Mouse (Mus musculus): Measurements from ENCODE around the gene Kcnh1.

Gene Kcnh1

DNA sequence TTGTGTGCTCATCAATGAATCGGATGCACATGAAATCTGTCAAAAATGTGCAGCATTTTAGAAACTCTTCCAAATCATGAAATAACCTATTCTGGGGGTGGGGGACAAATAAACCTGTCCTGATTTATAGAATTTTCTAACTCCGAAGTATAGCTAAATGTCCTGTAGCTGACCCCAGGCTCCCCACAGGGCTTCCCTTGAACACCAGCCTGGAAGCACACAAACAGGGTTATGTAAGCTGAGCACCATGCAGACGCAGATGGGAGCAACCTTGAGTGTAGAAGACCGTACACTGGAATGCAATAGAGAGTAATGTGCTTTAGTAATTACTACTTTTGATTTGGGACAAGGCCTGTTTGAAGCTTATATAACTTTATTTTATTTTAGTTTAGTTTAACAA, 122.4 kb downstream of the Kcnh1 start:
- no peak for ATAC-seq (ENCODE audit: insufficient number of reproducible peaks, low FRiP score, low TSS enrichment)

DNA sequence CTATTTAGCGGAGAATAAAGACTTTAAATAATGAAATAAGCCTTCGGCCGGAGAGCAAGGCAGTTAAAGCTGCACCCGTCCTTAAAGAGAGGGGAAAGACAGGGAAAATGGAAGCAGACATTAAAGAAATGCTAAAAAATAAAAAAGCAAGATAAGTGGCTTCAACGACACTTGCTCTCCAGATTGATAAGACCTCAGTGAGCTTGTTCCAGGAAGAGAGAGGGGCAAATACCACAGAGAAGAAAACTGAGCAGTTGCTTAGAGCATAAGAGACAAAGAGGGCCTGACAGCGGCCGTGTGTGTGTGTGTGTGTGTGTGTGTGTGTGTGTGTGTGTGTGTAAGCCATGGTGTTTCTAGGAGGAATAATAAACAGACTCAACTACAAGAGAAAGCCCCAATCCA, 123.0 kb downstream of the Kcnh1 start:
- no peak for ATAC-seq (ENCODE audit: insufficient number of reproducible peaks, low FRiP score, low TSS enrichment)

DNA sequence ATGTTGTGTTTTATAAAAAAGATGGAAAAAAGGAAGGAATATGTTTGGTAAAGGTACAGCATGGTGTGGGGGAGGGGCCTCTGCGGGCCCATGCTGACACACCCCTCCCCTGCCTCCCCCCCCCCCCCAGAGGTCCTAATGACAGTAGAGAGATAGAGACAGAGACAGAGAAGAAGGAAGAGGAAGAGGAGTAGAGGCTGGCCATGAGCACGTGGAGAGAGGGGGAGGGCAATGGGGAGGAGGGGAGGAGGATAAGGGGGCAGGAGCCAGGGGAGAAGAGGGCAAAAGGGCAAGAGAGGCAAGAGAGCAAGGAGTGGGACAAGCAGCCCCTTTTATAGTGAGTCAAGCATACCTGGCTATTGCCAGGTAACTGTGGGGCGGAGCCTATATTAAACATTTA, 123.5 kb downstream of the Kcnh1 start:
- no peak for ATAC-seq (ENCODE audit: insufficient number of reproducible peaks, low FRiP score, low TSS enrichment)

DNA sequence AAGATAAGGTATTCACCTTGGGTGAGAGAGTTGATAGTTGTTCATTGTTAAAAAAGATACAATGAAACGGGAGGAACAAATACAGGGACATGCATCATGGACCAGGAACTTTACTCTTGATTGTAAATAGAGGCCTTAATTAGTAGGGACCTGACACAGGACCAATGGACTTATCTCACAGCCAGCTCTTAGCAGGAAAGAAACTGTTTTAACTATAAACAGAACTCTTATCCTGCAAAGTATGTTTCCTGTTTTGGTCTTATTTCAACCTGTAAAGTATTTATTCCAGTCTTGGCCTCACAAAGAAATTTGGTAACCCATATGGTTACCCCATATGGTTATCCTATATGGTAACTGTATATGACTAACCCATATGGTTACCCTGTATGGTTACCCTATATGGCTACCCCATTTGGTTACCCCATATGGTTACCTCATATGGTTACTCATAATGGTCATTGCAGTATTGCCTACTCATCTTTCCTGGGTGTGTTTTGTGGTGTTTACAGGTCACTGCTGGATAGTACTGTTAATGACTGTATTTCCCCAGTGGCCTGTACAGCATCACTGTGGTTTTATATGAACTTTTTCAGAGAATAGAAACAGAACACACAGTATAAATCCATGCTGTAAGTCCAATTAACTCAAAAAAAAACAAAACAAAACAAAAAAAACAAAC, 125.0 kb downstream of the Kcnh1 start:
- no peak for ATAC-seq (ENCODE audit: insufficient number of reproducible peaks, low FRiP score, low TSS enrichment)

DNA sequence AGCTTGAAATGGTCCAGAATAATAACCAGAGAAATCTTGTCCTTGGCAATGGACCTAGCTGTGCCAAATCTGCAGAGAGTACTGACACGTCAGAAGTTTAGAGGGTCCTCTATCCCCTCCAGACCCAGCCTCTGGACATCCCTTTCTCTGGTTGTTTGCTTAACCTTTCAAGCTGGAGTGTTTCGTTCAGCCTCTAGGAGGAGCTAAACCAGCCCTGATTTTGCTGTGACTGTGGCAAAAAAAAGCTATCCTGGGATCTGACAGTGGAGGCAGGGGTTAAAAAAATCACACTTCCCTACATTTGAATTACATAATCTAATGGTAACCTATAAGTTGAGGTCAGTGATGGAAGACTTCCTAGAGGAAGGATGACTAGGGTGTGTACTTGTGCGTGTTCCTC, 133.6 kb downstream of the Kcnh1 start:
- no peak for ATAC-seq (ENCODE audit: insufficient number of reproducible peaks, low FRiP score, low TSS enrichment)

DNA sequence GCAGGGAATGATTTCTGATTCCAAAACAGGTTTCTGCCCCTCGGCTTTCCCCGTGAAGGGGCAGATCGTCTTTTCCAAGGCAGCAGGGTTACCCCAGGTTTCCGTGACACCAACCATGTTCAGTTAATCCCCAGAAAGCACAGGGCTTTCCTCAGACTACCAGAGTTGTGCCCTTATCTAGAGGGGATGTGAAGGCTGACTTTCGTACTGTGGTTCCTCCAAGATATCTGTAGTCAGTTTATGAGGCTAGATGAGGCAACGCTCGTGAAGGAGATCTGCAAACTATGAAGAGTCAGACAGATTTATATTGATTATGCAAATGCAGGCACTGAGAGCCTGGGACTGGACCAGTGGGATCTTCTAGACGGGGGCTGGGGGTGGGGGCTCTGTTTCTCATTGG, 136.5 kb downstream of the Kcnh1 start:
- ATAC-seq (ENCODE audit: insufficient number of reproducible peaks, low FRiP score, low TSS enrichment): no peak

DNA sequence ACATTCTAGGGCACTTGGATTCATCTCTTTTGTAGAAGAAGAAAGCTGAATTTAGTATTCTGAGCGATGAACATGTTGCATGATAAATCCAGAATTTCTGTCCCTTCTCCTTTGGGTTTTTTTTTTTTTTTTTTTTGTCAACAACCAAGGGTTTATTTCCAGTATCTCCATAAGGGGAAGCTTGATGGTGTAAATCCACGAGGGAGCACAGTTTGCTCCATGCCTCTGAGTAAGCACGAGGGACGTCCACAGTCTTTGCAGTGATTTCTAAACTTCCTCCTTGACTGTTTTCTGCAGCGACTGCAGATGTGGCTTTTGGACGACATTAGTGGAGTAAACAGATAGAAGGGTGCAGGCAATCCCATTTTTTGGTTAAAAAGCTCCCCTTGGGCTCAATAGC, 140.6 kb downstream of the Kcnh1 start:
- no peak for ATAC-seq (ENCODE audit: insufficient number of reproducible peaks, low FRiP score, low TSS enrichment)

DNA sequence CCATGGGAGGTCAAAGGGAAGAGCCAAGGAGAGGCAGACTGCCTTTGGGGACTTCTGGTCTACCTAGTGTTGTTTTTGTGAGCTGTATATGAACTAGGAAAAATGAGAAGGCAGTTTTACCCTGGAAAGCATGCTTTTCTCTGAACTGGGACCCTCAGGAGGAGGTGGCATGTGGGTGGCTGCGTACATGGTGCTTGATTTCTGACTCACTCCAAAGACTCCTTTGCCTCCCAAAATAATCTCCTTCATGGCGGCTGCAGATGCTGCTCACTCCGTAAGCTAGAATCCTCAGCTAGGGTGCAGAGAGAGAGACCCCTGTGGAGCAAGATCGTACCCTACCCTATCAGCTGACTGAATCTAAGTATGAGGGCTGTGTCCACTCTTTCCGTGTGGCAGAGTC, 145.5 kb downstream of the Kcnh1 start:
- no peak for ATAC-seq (ENCODE audit: insufficient number of reproducible peaks, low FRiP score, low TSS enrichment)

DNA sequence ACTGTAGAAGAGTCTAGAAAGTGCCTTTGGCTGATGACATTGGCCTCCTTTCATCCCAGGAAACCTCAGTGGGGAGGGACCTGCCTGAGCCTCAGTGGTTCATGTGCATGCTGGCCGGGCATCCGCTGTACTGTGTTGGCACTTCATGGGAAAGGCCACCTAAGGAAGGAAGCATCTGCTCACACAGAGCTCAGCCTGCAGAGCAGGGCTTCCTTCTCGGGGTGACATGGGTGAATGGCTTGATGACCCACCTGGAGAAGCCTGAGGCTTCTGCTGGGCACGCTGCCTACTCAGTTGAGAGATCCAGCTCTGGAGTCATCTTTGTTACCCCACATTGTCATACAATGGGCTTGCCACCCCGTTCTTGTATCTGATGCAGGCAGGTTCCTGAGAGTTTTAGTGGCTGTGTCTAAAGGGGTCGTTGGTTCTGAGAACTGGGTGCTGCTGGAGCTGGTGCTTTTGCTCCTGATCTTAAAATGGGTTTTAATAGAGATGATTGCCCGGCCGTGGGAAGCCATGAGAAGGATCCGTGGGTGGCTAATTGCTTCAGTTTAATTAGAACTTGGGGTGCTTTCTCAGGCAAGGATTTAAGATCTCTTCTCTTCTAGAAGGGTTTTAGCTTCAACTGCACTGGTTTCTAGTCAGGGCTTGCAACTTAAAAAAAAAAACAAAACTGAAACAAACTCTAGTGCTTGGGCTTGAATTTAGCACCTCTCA, 148.9 kb downstream of the Kcnh1 start:
- peak; percentile 51; the same call in 1 of the 2 replicates for ATAC-seq (ENCODE audit: insufficient number of reproducible peaks, low FRiP score, low TSS enrichment)

DNA sequence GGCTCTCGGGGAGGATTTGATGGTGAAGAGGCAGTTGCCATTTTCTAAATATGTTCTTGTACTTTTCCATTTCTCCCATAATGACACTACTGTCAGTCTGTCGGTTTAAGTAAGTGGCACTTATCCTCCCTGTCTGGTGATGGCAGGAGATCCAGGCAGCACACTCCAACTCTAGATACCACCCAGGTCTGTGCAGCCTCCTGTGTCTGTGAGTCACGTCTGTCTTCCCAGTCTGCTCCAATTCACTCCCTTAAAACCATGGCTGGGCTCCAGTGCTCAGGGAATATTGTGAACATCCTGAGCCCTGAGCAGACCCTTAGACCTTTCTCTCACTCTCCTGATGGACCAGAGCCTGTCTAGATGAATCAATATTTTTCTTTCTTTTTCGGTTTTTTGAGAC, 151.2 kb downstream of the Kcnh1 start:
- ATAC-seq (ENCODE audit: insufficient number of reproducible peaks, low FRiP score, low TSS enrichment): no peak

DNA sequence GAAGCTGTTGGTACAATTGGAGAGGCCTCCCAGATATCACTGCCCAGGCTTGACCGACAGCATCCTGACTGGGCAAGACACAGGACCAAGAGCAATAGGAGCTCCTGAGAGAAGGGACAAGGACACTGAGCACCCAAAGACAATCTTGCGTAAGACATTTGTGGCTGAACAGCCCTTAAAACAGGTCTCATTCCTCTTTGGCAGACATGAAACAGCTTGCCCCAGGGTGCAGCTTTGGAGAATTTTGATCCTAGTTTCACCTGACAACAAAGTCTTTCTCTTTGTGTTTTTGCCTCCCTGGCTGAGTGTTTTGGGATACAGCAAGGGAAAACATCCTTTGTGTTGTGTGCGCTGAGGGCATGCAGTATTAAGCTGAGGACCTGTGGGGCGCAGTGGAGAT, 153.4 kb downstream of the Kcnh1 start:
- no peak for ATAC-seq (ENCODE audit: insufficient number of reproducible peaks, low FRiP score, low TSS enrichment)

DNA sequence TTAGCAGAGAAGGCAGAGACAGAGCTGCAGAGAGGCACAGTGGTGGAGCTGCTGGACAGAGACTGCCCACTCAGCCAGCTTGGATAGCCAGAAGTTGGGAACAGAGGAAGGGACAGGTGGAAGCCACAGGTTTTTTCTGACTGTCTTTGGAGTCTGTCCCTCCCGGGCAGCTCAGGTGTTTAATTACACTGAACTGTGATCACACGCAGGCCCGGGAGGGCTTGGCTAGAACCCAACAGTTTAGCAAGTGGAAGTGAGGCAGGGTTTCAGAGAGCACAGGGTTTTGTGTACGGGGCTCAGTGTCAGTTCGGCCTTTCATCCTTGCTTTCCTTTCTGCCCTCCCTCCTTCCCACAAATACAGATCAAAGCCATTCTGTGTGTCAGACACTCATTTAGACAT, 156.8 kb downstream of the Kcnh1 start:
- peak; percentile 26; the same call in 1 of the 2 replicates for ATAC-seq (ENCODE audit: insufficient number of reproducible peaks, low FRiP score, low TSS enrichment)

DNA sequence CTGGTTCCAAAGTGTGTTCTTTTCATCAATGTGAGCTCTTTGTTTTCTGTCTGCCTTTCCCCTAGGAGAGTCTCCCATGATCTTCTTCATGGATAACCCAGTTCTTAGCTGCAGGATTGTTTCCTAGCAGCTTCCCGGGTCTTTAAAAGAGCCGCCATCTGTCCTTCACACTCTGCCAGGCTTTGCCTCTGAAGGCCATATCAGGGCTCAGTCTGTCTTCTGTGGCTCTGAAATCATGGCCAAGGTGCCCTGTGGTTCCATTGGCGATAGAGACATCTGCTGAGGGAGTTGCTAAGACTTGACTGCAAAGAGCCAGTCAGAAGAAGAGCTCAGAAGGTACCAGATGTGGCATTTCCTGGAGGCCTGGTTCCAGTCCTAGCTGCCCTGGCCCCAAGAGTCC, 165.7 kb downstream of the Kcnh1 start:
- ATAC-seq (ENCODE audit: insufficient number of reproducible peaks, low FRiP score, low TSS enrichment): peak; percentile 85

DNA sequence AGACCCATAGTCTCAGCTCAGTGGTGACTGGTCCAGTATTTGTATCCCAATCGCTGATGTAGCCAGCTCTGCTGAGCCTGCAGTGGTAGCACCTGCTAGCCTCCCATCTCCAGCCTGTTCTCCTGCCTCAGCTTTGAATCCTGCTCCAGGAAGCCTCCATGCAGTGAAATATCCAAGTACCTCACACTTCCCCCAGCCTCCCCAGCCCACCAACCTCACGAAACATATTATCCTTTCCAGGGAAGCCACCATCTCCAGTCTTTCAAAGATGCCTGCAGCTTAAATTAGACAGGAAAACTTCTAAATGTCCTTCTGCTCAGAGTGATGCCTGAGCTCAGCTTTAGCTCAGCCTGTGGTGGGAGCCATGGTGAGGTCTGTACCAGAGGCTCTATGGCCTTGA, 168.6 kb downstream of the Kcnh1 start:
- no peak for ATAC-seq (ENCODE audit: insufficient number of reproducible peaks, low FRiP score, low TSS enrichment)

DNA sequence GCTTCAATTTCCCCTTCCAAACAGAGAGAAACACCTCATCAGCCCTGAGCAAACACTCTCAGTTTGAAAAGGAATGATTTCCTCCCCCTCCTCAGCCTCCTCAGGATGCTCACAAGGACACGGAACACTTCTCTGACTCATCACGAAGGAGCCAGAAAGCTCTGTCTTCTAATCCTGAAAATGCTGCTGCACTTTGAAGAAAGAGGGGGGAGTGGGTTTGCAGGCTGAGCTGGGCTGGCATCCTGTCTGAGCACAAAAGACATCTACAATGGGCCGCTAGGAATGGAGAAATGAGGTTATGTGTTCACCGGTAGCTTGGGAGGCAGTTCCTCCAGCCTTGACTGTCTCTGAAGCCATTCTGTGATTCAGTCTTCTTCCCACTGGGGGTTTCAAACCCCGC, 177.8 kb downstream of the Kcnh1 start:
- no peak for ATAC-seq (ENCODE audit: insufficient number of reproducible peaks, low FRiP score, low TSS enrichment)

DNA sequence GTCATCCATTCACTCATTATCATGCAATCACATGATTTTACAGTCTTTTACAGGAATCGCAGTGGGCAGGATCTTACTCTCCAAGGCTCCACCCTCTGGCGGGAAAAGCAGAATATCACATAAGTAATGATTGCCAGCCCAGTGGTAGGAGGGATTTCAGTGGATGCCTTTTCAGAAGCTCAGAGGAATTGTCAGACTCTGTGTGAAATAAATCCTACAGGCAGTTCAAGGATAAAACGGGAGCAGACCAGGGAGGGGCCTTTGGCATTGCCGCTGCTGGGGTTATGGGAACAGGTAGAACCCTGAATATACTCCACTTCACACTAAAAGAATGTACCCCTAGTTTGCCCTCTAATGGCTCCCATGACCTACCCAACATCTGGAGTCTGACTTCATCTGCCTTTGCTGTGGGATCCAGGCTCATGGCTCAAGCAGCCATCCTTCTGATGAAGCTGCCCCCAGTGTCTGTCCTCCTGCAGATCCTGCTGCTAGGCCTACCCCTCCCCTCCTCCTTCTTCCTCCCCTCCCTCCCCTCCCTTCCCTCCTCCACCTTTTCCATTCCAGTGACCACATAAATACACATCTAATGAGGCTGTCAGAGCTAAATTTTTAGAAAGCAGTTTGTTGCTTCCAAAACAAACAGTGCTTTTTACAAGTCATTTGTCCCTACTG, 181.5 kb downstream of the Kcnh1 start:
- ATAC-seq (ENCODE audit: insufficient number of reproducible peaks, low FRiP score, low TSS enrichment): no peak

DNA sequence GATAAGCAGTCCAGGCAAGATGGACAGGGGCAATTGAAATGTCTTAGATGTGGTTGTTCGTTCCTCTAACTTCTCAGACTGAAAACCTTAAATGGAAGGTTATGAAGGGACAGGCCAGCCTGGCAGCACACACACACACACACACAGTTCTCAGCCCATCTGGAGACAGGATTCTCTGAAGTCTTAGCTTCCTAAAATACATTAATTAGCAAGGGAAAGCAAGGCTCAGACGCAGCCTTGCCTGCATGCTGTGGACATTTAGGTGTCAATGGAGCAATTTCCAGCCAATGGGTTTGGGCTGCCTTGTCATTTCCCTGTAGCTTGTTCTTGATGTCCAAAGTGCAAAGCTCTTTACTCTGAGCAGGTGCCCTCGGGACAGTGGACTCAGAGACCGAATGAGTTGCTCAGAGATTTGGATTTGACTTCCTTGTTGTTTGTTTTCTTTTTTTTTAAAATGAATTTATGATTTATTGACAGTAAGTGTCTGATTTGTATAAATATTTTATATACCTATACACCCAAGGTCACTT, 188.0 kb downstream of the Kcnh1 start:
- no peak for ATAC-seq (ENCODE audit: insufficient number of reproducible peaks, low FRiP score, low TSS enrichment)

DNA sequence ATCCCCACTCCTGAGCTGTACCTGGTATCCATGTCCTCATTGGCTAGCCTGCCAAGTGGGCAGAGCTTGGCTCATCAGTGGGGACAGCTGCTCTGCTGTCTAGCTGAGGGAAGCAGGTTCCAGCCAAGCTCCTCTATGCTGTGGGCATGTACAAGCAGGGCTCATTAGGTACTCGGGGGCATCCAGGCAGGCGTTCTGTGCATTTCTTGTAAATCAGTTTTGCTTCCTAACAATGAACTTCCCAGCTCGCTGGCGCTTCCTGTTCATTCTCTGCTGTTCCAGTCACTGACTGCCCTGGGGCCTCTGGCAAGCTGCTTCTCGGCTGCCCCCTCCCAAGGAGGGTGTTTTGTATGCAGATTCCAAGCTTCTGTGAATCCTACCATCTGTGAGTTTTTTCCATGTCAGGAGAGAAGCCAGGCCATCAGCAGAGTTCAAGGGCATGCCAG, 190.0 kb downstream of the Kcnh1 start:
- peak; percentile 91 for ATAC-seq (ENCODE audit: insufficient number of reproducible peaks, low FRiP score, low TSS enrichment)

DNA sequence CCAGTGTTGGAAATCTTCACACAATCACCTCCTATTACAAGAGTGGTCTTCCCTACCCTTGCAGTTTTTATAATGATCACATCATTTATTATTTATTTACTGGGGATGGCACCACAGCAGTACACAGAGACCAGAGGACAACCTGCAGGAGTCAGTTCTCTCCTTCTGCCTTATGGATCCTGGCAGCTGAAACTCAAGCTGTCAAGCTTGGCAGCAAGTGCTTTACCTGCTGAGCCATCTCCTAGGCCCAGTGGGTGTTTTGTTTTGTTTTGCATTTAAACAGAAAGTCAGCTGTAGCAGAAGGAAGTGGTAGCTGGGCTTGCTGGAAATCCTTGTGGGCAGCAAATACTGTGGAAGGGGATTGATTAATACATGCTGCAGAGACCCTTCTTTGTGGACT, 197.1 kb downstream of the Kcnh1 start:
- ATAC-seq (ENCODE audit: insufficient number of reproducible peaks, low FRiP score, low TSS enrichment): peak; percentile 85

DNA sequence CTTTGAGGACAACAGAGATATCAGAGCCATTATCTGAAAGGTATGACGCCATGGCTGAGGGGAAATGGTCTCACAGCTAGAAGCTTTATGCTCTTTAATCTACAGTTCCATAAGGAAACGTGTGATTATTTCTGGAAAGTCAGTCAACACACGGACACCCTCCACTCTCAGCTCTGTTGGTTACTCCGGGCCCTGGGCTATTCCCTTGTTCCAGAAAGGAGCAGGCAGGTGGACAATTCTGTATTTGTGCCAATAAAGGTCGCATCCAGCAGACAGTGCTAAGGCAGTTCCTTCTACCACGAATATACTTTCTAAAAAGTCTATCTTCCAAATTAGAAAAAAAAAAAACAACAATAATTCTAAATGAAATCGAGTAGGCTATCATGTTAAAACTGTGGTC, 200.5 kb downstream of the Kcnh1 start:
- ATAC-seq (ENCODE audit: insufficient number of reproducible peaks, low FRiP score, low TSS enrichment): no peak

DNA sequence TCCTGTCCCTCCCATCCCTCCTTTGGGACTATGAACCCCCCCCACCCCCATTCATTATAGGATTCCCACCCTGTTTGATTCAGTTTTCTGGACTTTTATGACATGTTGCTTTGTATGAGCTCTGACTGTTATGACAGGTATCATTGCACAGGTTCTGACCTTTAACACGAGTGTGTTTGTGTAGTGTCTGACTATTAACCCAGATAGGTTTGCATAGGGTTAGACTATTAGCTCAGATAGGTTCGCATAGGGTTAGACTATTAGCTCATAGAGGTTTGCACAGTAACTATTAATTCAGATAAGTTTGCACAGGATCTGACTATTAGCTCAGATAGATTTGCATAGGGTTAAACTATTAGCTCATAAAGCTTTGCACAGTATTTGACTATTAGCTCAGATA, 201.7 kb downstream of the Kcnh1 start:
- ATAC-seq (ENCODE audit: insufficient number of reproducible peaks, low FRiP score, low TSS enrichment): no peak

Data from cerebellum, adult (tissue).